Mouse (Mus musculus): ENCODE data around the gene Agpat1. TPM values are rescaled to one million over a fixed set of nuclear protein-coding genes. Genes with fewer than 3 reads are reported as not detected.

Agpat1 gene
- polyA plus RNA-seq, 1 experiment from 2014 or later = 61.7 TPM

GRCm38 (mm10) chr17:34661121-34661591 lies 57.1 kb downstream of the Agpat1 start:
- Histone ChIP-seq H3K36me3 (ENCODE audit: control insufficient read depth, insufficient read depth, low read length) (no peaks in the 10 kb centered on the region), H3K27ac (ENCODE audit: low read depth, low read length) (0 out of 2 replicates have a peak overlapping the region, but pooled peaks have one; percentile 6), H3K4me1 (ENCODE audit: control insufficient read depth, insufficient read depth, low read length) (0 out of 2 replicates have a peak, but pooled peaks cover 3% of the 10 kb centered on the region), H3K4me3 (ENCODE audit: low read length) (peak overlapping the region; percentile 17; the same call in 1 of the 2 replicates), H3K9ac (ENCODE audit: low read depth, low read length) (peak overlapping the region; percentile 7; the same call in 1 of the 2 replicates), H3K9me3 (ENCODE audit: control insufficient read depth, low read length) (no peaks in the 10 kb centered on the region), H3K27me3 (ENCODE audit: control insufficient read depth, insufficient read depth, low read length) (peaks cover 29% of the 10 kb centered on the region), H3K4me2 (replicated peaks; ENCODE audit: low read depth, low read length) (peak overlapping the region; percentile 43)
- ATAC-seq (ENCODE audit: low FRiP score, low TSS enrichment) = no peak; the same call in 1 of the 2 replicates
- WGBS = 6% methylated on average over 19 of the region's 19 CpGs

- Histone ChIP-seq H3K27ac (ENCODE audit: low read depth, low read length) (no peak overlapping the region), H3K9me3 (ENCODE audit: control insufficient read depth, low read length) (no peaks in the 10 kb centered on the region), H3K4me2 (replicated peaks; ENCODE audit: low read depth, low read length) (no peak overlapping the region), H3K9ac (ENCODE audit: low read depth, low read length) (no peak overlapping the region), H3K36me3 (ENCODE audit: control insufficient read depth, insufficient read depth, low read length) (no peaks in the 10 kb centered on the region), H3K4me1 (ENCODE audit: control insufficient read depth, insufficient read depth, low read length) (no peaks in the 10 kb centered on the region), H3K27me3 (ENCODE audit: control insufficient read depth, insufficient read depth, low read length) (peaks cover 29% of the 10 kb centered on the region), H3K4me3 (ENCODE audit: low read length) (no peak overlapping the region)
- no peak for ATAC-seq (ENCODE audit: low FRiP score, low TSS enrichment)
- 93% methylated on average over 1 of the region's 1 CpGs for WGBS
These were observed 58.4 kb downstream of the Agpat1 start for GRCm38 (mm10) chr17:34662468-34662867.

- ATAC-seq (ENCODE audit: low FRiP score, low TSS enrichment) = no peak
- Histone ChIP-seq H3K4me1 (ENCODE audit: control insufficient read depth, insufficient read depth, low read length) (no peaks in the 10 kb centered on the region), H3K36me3 (ENCODE audit: control insufficient read depth, insufficient read depth, low read length) (no peaks in the 10 kb centered on the region), H3K9me3 (ENCODE audit: control insufficient read depth, low read length) (no peaks in the 10 kb centered on the region), H3K4me3 (ENCODE audit: low read length) (no peak overlapping the region), H3K4me2 (replicated peaks; ENCODE audit: low read depth, low read length) (no peak overlapping the region), H3K27me3 (ENCODE audit: control insufficient read depth, insufficient read depth, low read length) (peaks cover 29% of the 10 kb centered on the region), H3K27ac (ENCODE audit: low read depth, low read length) (no peak overlapping the region), H3K9ac (ENCODE audit: low read depth, low read length) (no peak overlapping the region)
- 90% methylated on average over 8 of the region's 8 CpGs for WGBS
These were observed 58.9 kb downstream of the Agpat1 start for GRCm38 (mm10) chr17:34662978-34663377.

Other genes starting within 250 kb of the Agpat1 start
- 0.14 TPM in 1 of 2 replicates, not detected in the other for gene Btnl2, start 249.4 kb upstream of the Agpat1 start, polyA plus RNA-seq (2014; fragmentation: Nextera tagmentation; extraction: Ambion mirVana)
- gene Btnl1, start 227.1 kb upstream of the Agpat1 start, polyA plus RNA-seq (2014; fragmentation: Nextera tagmentation; extraction: Ambion mirVana) = not detected in 2 replicates
- gene BC051142, start 205.4 kb upstream of the Agpat1 start, polyA plus RNA-seq (2014; fragmentation: Nextera tagmentation; extraction: Ambion mirVana) = 0.74 and 1.9 TPM in 2 replicates
- gene Btnl4, start 126.9 kb upstream of the Agpat1 start, polyA plus RNA-seq (2014; fragmentation: Nextera tagmentation; extraction: Ambion mirVana) = not detected in 2 replicates
- gene Btnl6, start 86.9 kb upstream of the Agpat1 start, polyA plus RNA-seq (2014; fragmentation: Nextera tagmentation; extraction: Ambion mirVana) = not detected in 2 replicates
- 9.7 and 11.2 TPM in 2 replicates for gene Notch4, start 40.0 kb upstream of the Agpat1 start, polyA plus RNA-seq (2014; fragmentation: Nextera tagmentation; extraction: Ambion mirVana)
- gene Gpsm3, start 14.5 kb upstream of the Agpat1 start, polyA plus RNA-seq (2014; fragmentation: Nextera tagmentation; extraction: Ambion mirVana) = 19.3 and 21.4 TPM in 2 replicates
- gene Pbx2, start 13.0 kb upstream of the Agpat1 start, polyA plus RNA-seq (2014; fragmentation: Nextera tagmentation; extraction: Ambion mirVana) = 17.8 and 20.9 TPM in 2 replicates
- 5.8 and 6.6 TPM in 2 replicates for gene Ager, start 6.4 kb upstream of the Agpat1 start, polyA plus RNA-seq (2014; fragmentation: Nextera tagmentation; extraction: Ambion mirVana)
- 118 and 139 TPM in 2 replicates for gene Rnf5, start 572 bp upstream of the Agpat1 start, polyA plus RNA-seq (2014; fragmentation: Nextera tagmentation; extraction: Ambion mirVana)
- gene Egfl8, start 11.7 kb downstream of the Agpat1 start, polyA plus RNA-seq (2014; fragmentation: Nextera tagmentation; extraction: Ambion mirVana) = 3.2 and 3.6 TPM in 2 replicates
- gene Ppt2, start 24.2 kb downstream of the Agpat1 start, polyA plus RNA-seq (2014; fragmentation: Nextera tagmentation; extraction: Ambion mirVana) = 33.5 and 39.1 TPM in 2 replicates
- gene Prrt1, start 25.3 kb downstream of the Agpat1 start, polyA plus RNA-seq (2014; fragmentation: Nextera tagmentation; extraction: Ambion mirVana) = 0.16 and 0.18 TPM in 2 replicates
- gene Fkbpl, start 40.5 kb downstream of the Agpat1 start, polyA plus RNA-seq (2014; fragmentation: Nextera tagmentation; extraction: Ambion mirVana) = 14.8 and 16.5 TPM in 2 replicates
- gene Atf6b, start 42.9 kb downstream of the Agpat1 start, polyA plus RNA-seq (2014; fragmentation: Nextera tagmentation; extraction: Ambion mirVana) = 54.6 and 61.7 TPM in 2 replicates
- 0.15 and 0.26 TPM in 2 replicates for gene Tnxb, start 66.3 kb downstream of the Agpat1 start, polyA plus RNA-seq (2014; fragmentation: Nextera tagmentation; extraction: Ambion mirVana)
- not detected in 2 replicates for gene C4b, start 139.6 kb downstream of the Agpat1 start, polyA plus RNA-seq (2014; fragmentation: Nextera tagmentation; extraction: Ambion mirVana)
- not detected in 2 replicates for gene Cyp21a1, start 200.3 kb downstream of the Agpat1 start, polyA plus RNA-seq (2014; fragmentation: Nextera tagmentation; extraction: Ambion mirVana)
- 25.2 and 28.7 TPM in 2 replicates for gene Stk19, start 232.7 kb downstream of the Agpat1 start, polyA plus RNA-seq (2014; fragmentation: Nextera tagmentation; extraction: Ambion mirVana)
- 55.7 and 66.4 TPM in 2 replicates for gene Dxo, start 232.8 kb downstream of the Agpat1 start, polyA plus RNA-seq (2014; fragmentation: Nextera tagmentation; extraction: Ambion mirVana)
- gene Skiv2l, start 245.9 kb downstream of the Agpat1 start, polyA plus RNA-seq (2014; fragmentation: Nextera tagmentation; extraction: Ambion mirVana) = 22.8 and 45.9 TPM in 2 replicates
- gene Nelfe, start 246.1 kb downstream of the Agpat1 start, polyA plus RNA-seq (2014; fragmentation: Nextera tagmentation; extraction: Ambion mirVana) = 107 and 119 TPM in 2 replicates

All from kidney, embryonic 14.5 days (tissue).